Mouse (Mus musculus) embryonic facial prominence, embryonic 12.5 days (tissue): ENCODE results near the gene Mdm2. TPM values are rescaled to one million over a fixed set of nuclear protein-coding genes. Genes with fewer than 3 reads are reported as not detected.

ENCODE experiments used
- ATAC-seq: fragments of 200-750 bp; cut with Nextera tagmentation; 2 replicates; pipeline ENCODE4 v1.8.0; 2017; ENCODE audit not compliant: insufficient number of reproducible peaks, insufficient read depth, low FRiP score, low TSS enrichment
- H3K27ac ChIP-seq: fragments of 300-500 bp; sonication (generic); 2 replicates; pipeline ENCODE4 v1.5.1; 2016; ENCODE audit warnings: mild to moderate bottlenecking
- H3K27me3 ChIP-seq: fragments of 300-500 bp; sonication (generic); 2 replicates; pipeline ENCODE4 v1.6.1; 2016; ENCODE audit warnings: mild to moderate bottlenecking, moderate library complexity
- H3K36me3 ChIP-seq: fragments of 300-500 bp; sonication (generic); 2 replicates; pipeline ENCODE4 v1.6.1; 2016; ENCODE audit warnings: mild to moderate bottlenecking
- H3K4me1 ChIP-seq: fragments of 300-500 bp; sonication (generic); 2 replicates; pipeline ENCODE4 v1.6.1; 2016
- H3K4me2 ChIP-seq: fragments of 300-500 bp; sonication (generic); replicated peaks from 2 replicates; pipeline ENCODE4 v1.6.1; 2016; ENCODE audit warnings: mild to moderate bottlenecking, moderate library complexity
- H3K4me3 ChIP-seq: fragments of 300-500 bp; sonication (generic); 2 replicates; pipeline ENCODE4 v1.5.1; 2016; ENCODE audit warnings: mild to moderate bottlenecking
- H3K9ac ChIP-seq: fragments of 300-500 bp; sonication (generic); 2 replicates; pipeline ENCODE4 v1.6.1; 2016; ENCODE audit warnings: mild to moderate bottlenecking, moderate library complexity
- H3K9me3 ChIP-seq: fragments of 300-500 bp; sonication (generic); 2 replicates; pipeline ENCODE4 v1.6.1; 2016; ENCODE audit warnings: mild to moderate bottlenecking, moderate library complexity
- WGBS: fragments of 180-500 bp; shearing (Covaris S2); methylation state at CpG from one replicate; pipeline ENCODE4 v1.1.7; 2016; 5-methylcytosine and 5-hydroxymethylcytosine counted together
- polyA plus RNA-seq: library from polyadenylated mRNA; unstranded; fragments of >200 nt; fragmentation: Nextera tagmentation; extraction: Ambion mirVana; gene quantifications from 2 replicates; pipeline ENCODE4 v1.2.1, GENCODE M21; 2016

Gene Mdm2
- polyA plus RNA-seq, 1 experiment from 2014 or later, result 55.9 TPM

- WGBS, result 82% methylated on average over 4 of the region's 4 CpGs
- no peak overlapping the region for H3K27ac ChIP-seq
- no peak overlapping the region for H3K4me3 ChIP-seq
- H3K4me2 ChIP-seq, result no peak overlapping the region
- H3K4me1 ChIP-seq, result no peaks in the 10 kb centered on the region
- no peaks in the 10 kb centered on the region for H3K36me3 ChIP-seq
- H3K9ac ChIP-seq, result no peak overlapping the region
- no peaks in the 10 kb centered on the region for H3K27me3 ChIP-seq
- ATAC-seq, result no peak
- H3K9me3 ChIP-seq, result no peaks in the 10 kb centered on the region
Measured at GRCm38 (mm10) chr10:117652378-117652774, 58.2 kb downstream of the Mdm2 start.

GRCm38 (mm10) chr10:117651587-117652377, 58.8 kb downstream of the Mdm2 start:
- no peak overlapping the region for H3K4me3 ChIP-seq
- no peak overlapping the region for H3K9ac ChIP-seq
- H3K4me1 ChIP-seq, result no peaks in the 10 kb centered on the region
- ATAC-seq, result no peak
- no peaks in the 10 kb centered on the region for H3K27me3 ChIP-seq
- H3K27ac ChIP-seq, result no peak overlapping the region
- H3K36me3 ChIP-seq, result no peaks in the 10 kb centered on the region
- H3K9me3 ChIP-seq, result no peaks in the 10 kb centered on the region
- no peak overlapping the region for H3K4me2 ChIP-seq
- 59% methylated on average over 10 of the region's 10 CpGs for WGBS

- Histone ChIP-seq H3K9ac (no peak overlapping the region), H3K4me1 (no peaks in the 10 kb centered on the region), H3K27ac (no peak overlapping the region), H3K27me3 (no peaks in the 10 kb centered on the region), H3K36me3 (no peaks in the 10 kb centered on the region), H3K4me2 (no peak overlapping the region), H3K4me3 (no peak overlapping the region), H3K9me3 (no peaks in the 10 kb centered on the region)
- WGBS, result 85% methylated on average over 7 of the region's 7 CpGs
- no peak for ATAC-seq
Measured at GRCm38 (mm10) chr10:117650725-117651124, 59.8 kb downstream of the Mdm2 start.

- no peak overlapping the region for H3K4me2 ChIP-seq
- no peaks in the 10 kb centered on the region for H3K9me3 ChIP-seq
- ATAC-seq, result no peak
- H3K9ac ChIP-seq, result no peak overlapping the region
- H3K4me3 ChIP-seq, result no peak overlapping the region
- no peaks in the 10 kb centered on the region for H3K36me3 ChIP-seq
- no peak overlapping the region for H3K27ac ChIP-seq
- WGBS, result 89% methylated on average over 12 of the region's 12 CpGs
- no peaks in the 10 kb centered on the region for H3K27me3 ChIP-seq
- H3K4me1 ChIP-seq, result no peaks in the 10 kb centered on the region
Measured at GRCm38 (mm10) chr10:117650042-117650655, 60.4 kb downstream of the Mdm2 start.

- 86% methylated on average over 11 of the region's 11 CpGs for WGBS
- Histone ChIP-seq H3K4me1 (no peaks in the 10 kb centered on the region), H3K9me3 (no peaks in the 10 kb centered on the region), H3K9ac (no peak overlapping the region), H3K27ac (no peak overlapping the region), H3K4me2 (no peak overlapping the region), H3K27me3 (no peaks in the 10 kb centered on the region), H3K36me3 (no peaks in the 10 kb centered on the region), H3K4me3 (no peak overlapping the region)
- no peak for ATAC-seq
Measured at GRCm38 (mm10) chr10:117649292-117650041, 61.1 kb downstream of the Mdm2 start.

GRCm38 (mm10) chr10:117648643-117649042, 61.9 kb downstream of the Mdm2 start:
- no peaks in the 10 kb centered on the region for H3K27me3 ChIP-seq
- H3K4me2 ChIP-seq, result no peak overlapping the region
- no peak overlapping the region for H3K4me3 ChIP-seq
- ATAC-seq, result no peak
- H3K9me3 ChIP-seq, result no peaks in the 10 kb centered on the region
- H3K9ac ChIP-seq, result no peak overlapping the region
- H3K4me1 ChIP-seq, result no peaks in the 10 kb centered on the region
- 83% methylated on average over 3 of the region's 3 CpGs for WGBS
- no peaks in the 10 kb centered on the region for H3K36me3 ChIP-seq
- H3K27ac ChIP-seq, result no peak overlapping the region

- H3K27ac ChIP-seq, result no peak overlapping the region
- no peaks in the 10 kb centered on the region for H3K4me1 ChIP-seq
- H3K36me3 ChIP-seq, result no peaks in the 10 kb centered on the region
- H3K9ac ChIP-seq, result no peak overlapping the region
- H3K9me3 ChIP-seq, result no peaks in the 10 kb centered on the region
- ATAC-seq, result no peak
- H3K27me3 ChIP-seq, result no peaks in the 10 kb centered on the region
- no peak overlapping the region for H3K4me3 ChIP-seq
- H3K4me2 ChIP-seq, result no peak overlapping the region
- WGBS, result 87% methylated on average over 2 of the region's 2 CpGs
Measured at GRCm38 (mm10) chr10:117647964-117648472, 62.5 kb downstream of the Mdm2 start.

GRCm38 (mm10) chr10:117647158-117647505, 63.4 kb downstream of the Mdm2 start:
- no peaks in the 10 kb centered on the region for H3K4me1 ChIP-seq
- no peak overlapping the region for H3K4me3 ChIP-seq
- H3K36me3 ChIP-seq, result no peaks in the 10 kb centered on the region
- WGBS, result 79% methylated on average over 13 of the region's 13 CpGs
- H3K9me3 ChIP-seq, result no peaks in the 10 kb centered on the region
- no peak overlapping the region for H3K27ac ChIP-seq
- H3K4me2 ChIP-seq, result no peak overlapping the region
- ATAC-seq, result no peak
- no peak overlapping the region for H3K9ac ChIP-seq
- H3K27me3 ChIP-seq, result no peaks in the 10 kb centered on the region

- Histone ChIP-seq H3K9me3 (no peaks in the 10 kb centered on the region), H3K36me3 (no peaks in the 10 kb centered on the region), H3K4me2 (no peak overlapping the region), H3K4me3 (no peak overlapping the region), H3K4me1 (0 out of 2 replicates have a peak, but pooled peaks cover 3% of the 10 kb centered on the region), H3K27ac (no peak overlapping the region), H3K9ac (no peak overlapping the region), H3K27me3 (no peaks in the 10 kb centered on the region)
- no peak for ATAC-seq
- WGBS, result 86% methylated on average over 5 of the region's 5 CpGs
Measured at GRCm38 (mm10) chr10:117646482-117647157, 63.9 kb downstream of the Mdm2 start.

GRCm38 (mm10) chr10:117645487-117645964, 65.0 kb downstream of the Mdm2 start:
- no peak overlapping the region for H3K4me2 ChIP-seq
- H3K4me1 ChIP-seq, result 0 out of 2 replicates have a peak, but pooled peaks cover 5% of the 10 kb centered on the region
- no peak overlapping the region for H3K4me3 ChIP-seq
- no peak for ATAC-seq
- WGBS, result 68% methylated on average over 7 of the region's 7 CpGs
- no peak overlapping the region for H3K27ac ChIP-seq
- H3K27me3 ChIP-seq, result no peaks in the 10 kb centered on the region
- no peaks in the 10 kb centered on the region for H3K36me3 ChIP-seq
- no peak overlapping the region for H3K9ac ChIP-seq
- H3K9me3 ChIP-seq, result no peaks in the 10 kb centered on the region

GRCm38 (mm10) chr10:117644828-117645227, 65.7 kb downstream of the Mdm2 start:
- no peak for ATAC-seq
- Histone ChIP-seq H3K4me1 (0 out of 2 replicates have a peak, but pooled peaks cover 5% of the 10 kb centered on the region), H3K4me2 (no peak overlapping the region), H3K4me3 (no peak overlapping the region), H3K36me3 (no peaks in the 10 kb centered on the region), H3K9ac (no peak overlapping the region), H3K27me3 (no peaks in the 10 kb centered on the region), H3K9me3 (no peaks in the 10 kb centered on the region), H3K27ac (no peak overlapping the region)
- 90% methylated on average over 11 of the region's 11 CpGs for WGBS
